8 mouse cellular contexts compared by ENCODE assay signal in genomic region chr11:96270996-96271540, GRCm38 (mm10). TPM values are rescaled to one million over a fixed set of nuclear protein-coding genes. Genes with fewer than 3 reads are reported as not detected.
DNase-seq lines count a peak whose midpoint lies in the region; ATAC-seq lines count a peak whose summit lies in the region.

Gene Hoxb9 (plus strand): TSS chr11:96271457.

- DNase-seq in liver, embryonic 11.5 days (ENCODE audit: low spot score): no peak
- DNase-seq in liver: no peak
- DNase-seq in cerebellum, adult 8-10 months: no peak
- DNase-seq in thymus, postnatal 0 days (ENCODE audit: low spot score): no peak
- DNase-seq in cerebellum, postnatal 4 days (ENCODE audit: low spot score in 2 of 2): no peak

- H3K27ac ChIP-seq in liver, embryonic 11.5 days (ENCODE audit: low read depth, low read length): no peak within 1 kb of the TSS
- no peak within 1 kb of the TSS for H3K27ac ChIP-seq in brown adipose tissue, adult 24 weeks (replicated peaks; ENCODE audit: low read depth, low read length)
- H3K27ac ChIP-seq in kidney, embryonic 15.5 days: peak within 1 kb of the TSS; percentile 98
- H3K27ac ChIP-seq in stomach, embryonic 15.5 days: no peak within 1 kb of the TSS

- no peaks in the 10 kb centered on the region for H3K9me3 ChIP-seq in liver, embryonic 11.5 days (ENCODE audit: control insufficient read depth, low read length)
- no peaks in the 10 kb centered on the region for H3K9me3 ChIP-seq in kidney, embryonic 15.5 days (replicated peaks)
- H3K9me3 ChIP-seq in stomach, embryonic 15.5 days: no peaks in the 10 kb centered on the region

- peaks cover 6% of the 10 kb centered on the region; the same call in 1 of the 2 replicates for H3K4me1 ChIP-seq in liver, embryonic 11.5 days (replicated peaks; ENCODE audit: control insufficient read depth, insufficient read depth, low read length)
- no peaks in the 10 kb centered on the region for H3K4me1 ChIP-seq in brown adipose tissue, adult 24 weeks (ENCODE audit: control insufficient read depth, insufficient read depth, insufficient read length, low read length)
- peaks cover 87% of the 10 kb centered on the region for H3K4me1 ChIP-seq in kidney, embryonic 15.5 days
- peaks cover 20% of the 10 kb centered on the region for H3K4me1 ChIP-seq in stomach, embryonic 15.5 days

- no peaks in the 10 kb centered on the region for H3K36me3 ChIP-seq in liver, embryonic 11.5 days (ENCODE audit: control insufficient read depth, insufficient read depth, low read length)
- peaks cover 13% of the 10 kb centered on the region for H3K36me3 ChIP-seq in kidney, embryonic 15.5 days
- no peaks in the 10 kb centered on the region for H3K36me3 ChIP-seq in stomach, embryonic 15.5 days

- peak within 1 kb of the TSS; percentile 28 for H3K4me3 ChIP-seq in liver, embryonic 11.5 days (ENCODE audit: low read depth, low read length)
- H3K4me3 ChIP-seq in brown adipose tissue, adult 24 weeks (ENCODE audit: insufficient read depth, low read depth, low read length): peak within 1 kb of the TSS; percentile 54
- peak within 1 kb of the TSS; percentile 72 for H3K4me3 ChIP-seq in kidney, embryonic 15.5 days (replicated peaks)
- H3K4me3 ChIP-seq in stomach, embryonic 15.5 days (replicated peaks): peak within 1 kb of the TSS; percentile 34

- WGBS in liver, embryonic 11.5 days: 1% methylated on average over 40 of the region's 40 CpGs
- under 1% methylated on average over 40 of the region's 40 CpGs for WGBS in kidney, embryonic 15.5 days
- WGBS in stomach, embryonic 15.5 days: 1% methylated on average over 40 of the region's 40 CpGs

- ATAC-seq in liver, embryonic 11.5 days (replicated peaks; ENCODE audit: low FRiP score): no peak
- peak; percentile 75 for ATAC-seq in kidney, embryonic 15.5 days (replicated peaks; ENCODE audit: low FRiP score)
- no peak for ATAC-seq in stomach, embryonic 15.5 days (ENCODE audit: insufficient read depth, low FRiP score, low read depth)

- H3K4me2 ChIP-seq in liver, embryonic 11.5 days: peak within 1 kb of the TSS; percentile 43
- H3K4me2 ChIP-seq in kidney, embryonic 15.5 days: peak within 1 kb of the TSS; percentile 96
- peak within 1 kb of the TSS; percentile 55 for H3K4me2 ChIP-seq in stomach, embryonic 15.5 days

- H3K9ac ChIP-seq in liver, embryonic 11.5 days (ENCODE audit: low read depth, low read length): no peak within 1 kb of the TSS
- H3K9ac ChIP-seq in kidney, embryonic 15.5 days: peak within 1 kb of the TSS; percentile 89
- H3K9ac ChIP-seq in stomach, embryonic 15.5 days: no peak within 1 kb of the TSS

- peaks cover 98% of the 10 kb centered on the region for H3K27me3 ChIP-seq in liver, embryonic 11.5 days (replicated peaks; ENCODE audit: control insufficient read depth, insufficient read depth, low read length)
- H3K27me3 ChIP-seq in kidney, embryonic 15.5 days: peaks cover 23% of the 10 kb centered on the region
- H3K27me3 ChIP-seq in stomach, embryonic 15.5 days (replicated peaks): peaks cover 97% of the 10 kb centered on the region

RNA-seq across cellular contexts. Expression of gene Hoxb9, which starts in this region (rescaled TPM):
- polyA plus RNA-seq in liver, embryonic 11.5 days (2014; fragmentation: Nextera tagmentation; extraction: Ambion mirVana): 0.26 and 0.49 TPM in 2 replicates
- not detected in 2 replicates for polyA plus RNA-seq in brown adipose tissue, adult 24 weeks (2012; ENCODE audit: insufficient read depth, insufficient read length, missing spikeins)
- polyA plus RNA-seq in kidney, embryonic 15.5 days (2015; fragmentation: Nextera tagmentation; extraction: Ambion mirVana): 22.3 and 27.2 TPM in 2 replicates
- polyA plus RNA-seq in stomach, embryonic 15.5 days (2015; fragmentation: Nextera tagmentation; extraction: Ambion mirVana): 0.13 and 0.35 TPM in 2 replicates
- polyA plus RNA-seq in thymus, postnatal 0 days (2015; fragmentation: Nextera tagmentation; extraction: Ambion mirVana): 0.09 TPM in 1 of 2 replicates, not detected in the other

Comparison
In these comparisons a context has a peak if more than half of its experiments do, and no peak if none do; other contexts are left out.
1. RNA of gene Hoxb9 (polyA plus RNA-seq): 22.3 to 27.2 TPM in kidney, embryonic 15.5 days; 0.26 to 0.49 TPM in liver, embryonic 11.5 days, 0.13 to 0.35 TPM in stomach, embryonic 15.5 days, 0.09 TPM in thymus, postnatal 0 days and not detected in brown adipose tissue, adult 24 weeks; every median in the first group is over 10 times any median in the second.
2. H3K4me2 ChIP-seq: peak in every context shown above with its lines; median percentile 96 in kidney, embryonic 15.5 days; 55 in stomach, embryonic 15.5 days; 43 in liver, embryonic 11.5 days.
3. Peak in every context shown above with its lines, with median percentiles within 50 percentile points of each other: H3K4me3 ChIP-seq.